Mouse (Mus musculus) limb, embryonic 14.5 days (tissue): ENCODE measurements around the gene Otulinl. TPM values are rescaled to one million over a fixed set of nuclear protein-coding genes. Genes with fewer than 3 reads are reported as not detected.

ENCODE experiments used
- ATAC-seq: fragments of 200-750 bp; cut with Nextera tagmentation; 2 replicates; pipeline ENCODE4 v1.8.0; 2017; ENCODE audit warnings: low read depth, moderate number of reproducible peaks, moderate TSS enrichment; ENCODE audit not compliant: low FRiP score
- DNase-seq: peaks from one replicate; pipeline ENCODE4 v3.0.0-alpha.2; 2015; ENCODE audit warnings: low spot score
- H3K27ac ChIP-seq: fragments of 300-500 bp; sonication (generic); replicated peaks from 2 replicates; pipeline ENCODE4 v1.5.1; 2014; ENCODE audit warnings: low read depth, mild to moderate bottlenecking, low read length, moderate library complexity, mixed read lengths
- H3K27me3 ChIP-seq: fragments of 300-500 bp; sonication (generic); 2 replicates; pipeline ENCODE4 v1.6.1; 2014; ENCODE audit warnings: low read length, mixed read lengths; ENCODE audit not compliant: control insufficient read depth, insufficient read depth
- H3K36me3 ChIP-seq: fragments of 300-500 bp; sonication (generic); 2 replicates; pipeline ENCODE4 v1.6.1; 2014; ENCODE audit warnings: mild to moderate bottlenecking, low read length, moderate library complexity, mixed read lengths; ENCODE audit not compliant: control insufficient read depth, insufficient read depth
- H3K4me1 ChIP-seq: fragments of 300-500 bp; sonication (generic); 2 replicates; pipeline ENCODE4 v1.6.1; 2014; ENCODE audit warnings: antibody characterized with exemption, low read length, mixed read lengths; ENCODE audit not compliant: control insufficient read depth, insufficient read depth
- H3K4me2 ChIP-seq: fragments of 300-500 bp; sonication (generic); replicated peaks from 2 replicates; pipeline ENCODE4 v1.6.1; 2014; ENCODE audit warnings: low read depth, mild to moderate bottlenecking, low read length, moderate library complexity; ENCODE audit not compliant: severe bottlenecking
- H3K4me3 ChIP-seq: fragments of 300-500 bp; sonication (generic); replicated peaks from 2 replicates; pipeline ENCODE4 v1.5.1; 2014; ENCODE audit warnings: low read length
- H3K9ac ChIP-seq: fragments of 300-500 bp; sonication (generic); 2 replicates; pipeline ENCODE4 v1.6.1; 2014; ENCODE audit warnings: mild to moderate bottlenecking, low read depth, low read length, moderate library complexity; ENCODE audit not compliant: severe bottlenecking
- H3K9me3 ChIP-seq: fragments of 300-500 bp; sonication (generic); 2 replicates; pipeline ENCODE4 v1.6.1; 2016; ENCODE audit warnings: low read length; ENCODE audit not compliant: control insufficient read depth
- POLR2A ChIP-seq: fragments of 200-500 bp; IDR thresholded peaks from 2 replicates; pipeline ENCODE4 v1.8.0; 2012; ENCODE audit warnings: inconsistent platforms, mild to moderate bottlenecking, moderate library complexity, borderline replicate concordance; ENCODE audit not compliant: insufficient read depth, insufficient read length; ENCODE audit errors: extremely low read depth
- WGBS: fragments of 180-500 bp; shearing (Covaris S2); extraction: QIAGEN DNeasy Blood & Tissue Kit; methylation state at CpG from one replicate; pipeline ENCODE4 v1.1.7; 2014; 5-methylcytosine and 5-hydroxymethylcytosine counted together
- polyA plus RNA-seq, 2 experiments: library from polyadenylated mRNA; depleted of rRNA in 1 of 2; stranded (reverse) in 1 of 2; unstranded in 1 of 2; fragments of >200 nt; fragmentation: Nextera tagmentation in 1 of 2; extraction: Ambion mirVana in 1 of 2; gene quantifications; 2 replicates each; pipeline versions ENCODE4 v1.2.1 to v1.2.3; 2012 to 2014

Otulinl gene
- polyA plus RNA-seq, 2 experiments, result 9.6 to 20.6 TPM

DNA sequence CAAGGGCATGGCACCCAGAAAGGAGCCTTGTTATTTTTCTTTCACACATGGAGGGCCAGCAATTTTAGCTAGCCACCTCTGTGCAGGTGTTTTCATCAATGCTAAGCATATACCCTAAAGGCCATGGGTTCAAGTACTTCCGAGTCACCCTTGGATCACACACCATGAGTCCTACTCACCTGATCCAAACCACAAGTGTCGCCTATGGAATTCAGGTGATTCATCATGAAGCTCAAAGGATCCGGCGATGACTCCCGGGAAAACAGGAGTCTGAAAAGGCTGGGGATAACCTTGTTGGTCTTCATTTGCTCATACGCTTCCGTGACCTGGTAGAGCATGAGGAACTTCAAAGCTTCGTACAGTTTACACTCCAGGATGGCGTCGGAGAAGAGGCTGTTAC, 23.5 kb downstream of the Otulinl start:
- WGBS, result 94% methylated on average over 10 of the region's 10 CpGs
- Histone ChIP-seq H3K36me3 (no peaks in the 10 kb centered on the region), H3K9me3 (no peaks in the 10 kb centered on the region), H3K4me2 (no peak overlapping the region), H3K9ac (no peak overlapping the region), H3K4me1 (no peaks in the 10 kb centered on the region), H3K4me3 (no peak overlapping the region), H3K27ac (no peak overlapping the region), H3K27me3 (no peaks in the 10 kb centered on the region)
- ATAC-seq (no peak), DNase-seq (no peak)
- TF ChIP-seq POLR2A, result no peak

DNA sequence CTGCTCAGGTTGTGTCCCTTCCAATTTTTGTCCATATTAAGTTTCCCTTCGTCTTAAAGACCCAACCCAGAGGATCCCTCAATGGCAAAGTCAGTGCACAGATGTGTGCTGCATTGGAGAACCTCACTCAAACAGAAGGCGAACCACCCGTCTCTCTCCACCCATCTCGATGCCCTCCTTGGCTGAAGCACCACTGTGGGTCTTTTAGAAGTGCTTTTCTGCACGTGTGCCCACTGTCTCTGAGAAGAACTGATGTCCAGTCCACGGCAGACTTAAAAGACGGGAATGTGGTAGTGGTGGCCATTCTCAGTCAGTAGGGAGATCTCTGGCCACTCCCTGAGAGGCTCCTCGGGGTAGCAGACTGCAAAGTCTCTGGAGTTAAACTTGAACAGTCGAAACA, 24.8 kb downstream of the Otulinl start:
- no peak overlapping the region for H3K4me3 ChIP-seq
- no peaks in the 10 kb centered on the region for H3K4me1 ChIP-seq
- H3K4me2 ChIP-seq, result no peak overlapping the region
- H3K9me3 ChIP-seq, result no peaks in the 10 kb centered on the region
- ATAC-seq (no peak), DNase-seq (no peak)
- H3K36me3 ChIP-seq, result no peaks in the 10 kb centered on the region
- 83% methylated on average over 9 of the region's 9 CpGs for WGBS
- H3K27ac ChIP-seq, result no peak overlapping the region
- H3K27me3 ChIP-seq, result no peaks in the 10 kb centered on the region
- no peak overlapping the region for H3K9ac ChIP-seq
- TF ChIP-seq POLR2A, result no peak

DNA sequence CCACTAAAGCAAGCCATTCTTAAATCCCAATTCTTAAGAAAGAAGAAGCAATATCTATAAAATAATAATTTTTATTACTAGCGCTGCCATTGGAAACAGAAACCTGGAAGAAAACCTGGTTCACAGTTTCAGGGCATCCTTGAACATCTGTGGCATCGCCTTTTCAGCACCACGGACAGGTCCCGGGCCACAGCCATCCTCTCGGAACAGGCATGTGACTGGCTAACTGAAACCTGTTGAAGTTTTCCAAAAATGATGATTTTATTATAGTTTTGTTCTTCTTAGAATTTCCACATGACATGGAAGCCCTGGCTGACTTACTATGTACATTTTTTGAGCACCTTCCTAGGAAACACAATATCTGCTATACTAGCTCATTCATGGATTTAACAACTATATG, 26.4 kb downstream of the Otulinl start:
- Histone ChIP-seq H3K9ac (no peak overlapping the region), H3K4me1 (no peaks in the 10 kb centered on the region), H3K27ac (no peak overlapping the region), H3K4me2 (no peak overlapping the region), H3K9me3 (no peaks in the 10 kb centered on the region), H3K4me3 (no peak overlapping the region), H3K27me3 (no peaks in the 10 kb centered on the region), H3K36me3 (no peaks in the 10 kb centered on the region)
- WGBS, result 16% methylated on average over 5 of the region's 5 CpGs
- DNase-seq, result peak; percentile 60
- TF ChIP-seq POLR2A, result no peak
- no peak for ATAC-seq

DNA sequence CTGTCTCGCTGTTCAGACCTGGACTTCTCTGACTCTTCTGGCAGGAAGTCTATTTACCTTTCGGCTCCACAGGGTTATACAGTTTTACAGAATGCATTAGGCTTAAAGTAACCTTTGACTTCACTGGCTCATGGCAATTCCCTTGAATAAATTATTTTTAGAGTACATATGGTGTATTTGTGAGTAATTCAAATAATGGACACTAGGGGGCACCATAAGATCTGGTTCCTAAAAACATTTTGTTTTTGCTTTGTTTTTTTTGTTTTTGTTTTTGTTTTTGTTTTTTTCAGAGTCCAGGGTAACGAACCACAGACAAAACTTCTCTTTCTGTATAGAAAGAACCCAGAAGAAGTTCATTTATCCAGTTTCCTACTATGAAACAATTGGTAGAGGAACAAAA, 33.7 kb downstream of the Otulinl start:
- Histone ChIP-seq H3K4me2 (no peak overlapping the region), H3K4me3 (no peak overlapping the region), H3K27me3 (no peaks in the 10 kb centered on the region), H3K4me1 (no peaks in the 10 kb centered on the region), H3K27ac (no peak overlapping the region), H3K9ac (no peak overlapping the region), H3K9me3 (no peaks in the 10 kb centered on the region), H3K36me3 (no peaks in the 10 kb centered on the region)
- TF ChIP-seq POLR2A, result no peak
- 57% methylated on average over 3 of the region's 3 CpGs for WGBS
- ATAC-seq (no peak), DNase-seq (peak; percentile 77)

DNA sequence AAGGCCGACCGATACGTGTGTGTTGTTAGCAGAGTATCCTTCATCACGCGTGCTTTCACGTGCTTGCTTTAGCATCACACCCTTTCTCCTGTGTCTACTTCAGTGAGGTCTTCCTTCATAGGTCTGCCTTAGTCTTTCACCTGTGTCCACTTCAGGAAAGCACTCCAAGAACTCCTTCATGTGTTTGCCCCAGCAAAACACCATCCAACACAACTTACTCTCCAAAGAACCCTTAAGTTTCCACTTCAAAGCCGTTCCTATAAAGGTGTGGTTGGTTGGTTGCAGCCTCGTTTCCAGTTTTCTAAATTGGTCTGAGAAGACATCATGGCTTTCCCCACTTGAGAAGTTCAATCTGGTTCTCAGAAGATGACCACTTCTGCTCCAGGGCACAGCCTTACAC, 34.7 kb downstream of the Otulinl start:
- H3K36me3 ChIP-seq, result no peaks in the 10 kb centered on the region
- no peak for TF ChIP-seq POLR2A
- H3K4me3 ChIP-seq, result no peak overlapping the region
- ATAC-seq, result no peak
- 95% methylated on average over 8 of the region's 8 CpGs for WGBS
- no peak for DNase-seq
- H3K27ac ChIP-seq, result no peak overlapping the region
- H3K4me2 ChIP-seq, result no peak overlapping the region
- H3K9me3 ChIP-seq, result no peaks in the 10 kb centered on the region
- no peaks in the 10 kb centered on the region for H3K4me1 ChIP-seq
- H3K9ac ChIP-seq, result no peak overlapping the region
- H3K27me3 ChIP-seq, result no peaks in the 10 kb centered on the region

DNA sequence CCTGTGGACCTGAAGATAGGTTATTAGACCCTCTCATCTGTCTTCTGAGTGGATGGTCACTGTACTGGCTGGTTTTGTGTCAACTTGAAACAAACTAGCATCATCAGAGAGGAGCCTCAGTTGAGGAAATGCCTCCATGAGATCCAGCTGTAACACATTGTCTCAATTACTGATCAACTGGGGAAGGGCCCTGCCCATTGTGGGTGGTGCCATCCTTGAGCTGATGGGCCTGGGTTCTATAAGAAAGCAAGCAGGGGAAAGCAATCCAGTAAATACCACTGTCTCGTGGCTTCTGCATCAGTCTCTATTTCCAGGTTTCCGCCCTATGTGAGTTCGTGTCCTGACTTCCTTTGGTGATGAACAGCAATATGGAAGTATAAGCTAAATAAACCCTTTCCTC, 36.1 kb downstream of the Otulinl start:
- DNase-seq (no peak), ATAC-seq (no peak)
- Histone ChIP-seq H3K9ac (no peak overlapping the region), H3K4me1 (no peaks in the 10 kb centered on the region), H3K9me3 (no peaks in the 10 kb centered on the region), H3K4me2 (no peak overlapping the region), H3K27ac (no peak overlapping the region), H3K4me3 (no peak overlapping the region), H3K27me3 (no peaks in the 10 kb centered on the region), H3K36me3 (no peaks in the 10 kb centered on the region)
- no peak for TF ChIP-seq POLR2A
- 76% methylated on average over 3 of the region's 3 CpGs for WGBS
